Mouse (Mus musculus) heart, embryonic 15.5 days (tissue): ENCODE measurements around the gene Ehbp1l1. TPM values are rescaled to one million over a fixed set of nuclear protein-coding genes. Genes with fewer than 3 reads are reported as not detected.

ENCODE experiments used
- ATAC-seq: fragments of 200-750 bp; cut with Nextera tagmentation; replicated peaks from 2 replicates; pipeline ENCODE4 v1.8.0; 2017; ENCODE audit warnings: low read depth, moderate TSS enrichment; ENCODE audit not compliant: insufficient number of reproducible peaks, insufficient read depth, low FRiP score
- H3K27ac ChIP-seq: fragments of 300-500 bp; sonication (generic); 2 replicates; pipeline ENCODE4 v1.5.1; 2015; ENCODE audit warnings: mild to moderate bottlenecking, inconsistent platforms
- H3K27me3 ChIP-seq: fragments of 300-500 bp; sonication (generic); 2 replicates; pipeline ENCODE4 v1.6.1; 2015; ENCODE audit warnings: inconsistent platforms
- H3K36me3 ChIP-seq: fragments of 300-500 bp; sonication (generic); 2 replicates; pipeline ENCODE4 v1.6.1; 2015; ENCODE audit warnings: mild to moderate bottlenecking, inconsistent platforms
- H3K4me1 ChIP-seq: fragments of 300-500 bp; sonication (generic); replicated peaks from 2 replicates; pipeline ENCODE4 v1.6.1; 2015; ENCODE audit warnings: inconsistent platforms
- H3K4me2 ChIP-seq: fragments of 300-500 bp; sonication (generic); 2 replicates; pipeline ENCODE4 v1.6.1; 2015; ENCODE audit warnings: inconsistent platforms, mild to moderate bottlenecking, moderate library complexity
- H3K4me3 ChIP-seq: fragments of 300-500 bp; sonication (generic); 2 replicates; pipeline ENCODE4 v1.5.1; 2015; ENCODE audit warnings: mild to moderate bottlenecking, inconsistent platforms
- H3K9ac ChIP-seq: fragments of 300-500 bp; sonication (generic); 2 replicates; pipeline ENCODE4 v1.6.1; 2015; ENCODE audit warnings: mild to moderate bottlenecking, inconsistent platforms
- H3K9me3 ChIP-seq: fragments of 300-500 bp; sonication (generic); replicated peaks from 2 replicates; pipeline ENCODE4 v1.6.1; 2016; ENCODE audit warnings: inconsistent platforms
- WGBS: fragments of 180-500 bp; shearing (Covaris S2); methylation state at CpG from one replicate; pipeline ENCODE4 v1.1.7; 2015; ENCODE audit warnings: mixed read lengths; 5-methylcytosine and 5-hydroxymethylcytosine counted together
- polyA plus RNA-seq: library from polyadenylated mRNA; unstranded; fragments of >200 nt; fragmentation: Nextera tagmentation; extraction: Ambion mirVana; gene quantifications from 2 replicates; pipeline ENCODE4 v1.2.1, GENCODE M21; 2015

Gene Ehbp1l1
- polyA plus RNA-seq, 1 experiment from 2014 or later = 84.3 TPM

DNA sequence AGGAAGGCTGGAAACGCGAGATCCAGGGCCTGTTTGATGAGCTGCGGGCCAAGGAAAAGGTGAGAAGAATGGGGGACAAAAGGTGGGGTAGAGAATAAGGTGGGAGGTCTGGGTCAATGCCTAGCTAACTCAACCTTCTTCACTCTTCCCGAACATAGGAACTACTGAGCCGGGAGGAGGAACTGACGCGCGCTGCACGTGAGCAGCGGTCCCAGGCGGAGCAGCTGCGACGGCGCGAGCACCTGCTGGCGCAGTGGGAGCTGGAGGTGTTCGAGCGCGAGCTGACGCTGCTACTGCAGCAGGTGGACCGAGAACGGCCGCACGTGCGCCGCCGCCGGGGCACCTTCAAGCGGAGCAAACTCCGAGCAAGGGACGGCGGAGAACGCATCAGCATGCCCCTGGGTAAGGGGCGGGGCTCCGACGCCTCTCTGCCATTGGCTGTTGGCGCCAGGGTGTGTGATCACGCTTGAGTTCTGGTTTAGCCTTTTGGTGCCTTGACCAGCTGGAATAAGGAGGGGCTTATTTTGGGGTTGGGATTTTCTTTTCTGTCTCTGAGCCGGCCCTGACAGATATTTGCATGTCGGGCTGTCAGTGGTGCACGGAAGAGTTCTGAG is 30.2 kb downstream of the Ehbp1l1 start:
- H3K9ac ChIP-seq = no peak overlapping the region
- H3K36me3 ChIP-seq = peaks cover 71% of the 10 kb centered on the region
- 47% methylated on average over 41 of the region's 41 CpGs for WGBS
- H3K9me3 ChIP-seq = no peaks in the 10 kb centered on the region
- H3K27me3 ChIP-seq = no peaks in the 10 kb centered on the region
- no peak for ATAC-seq
- peak overlapping the region; percentile 32; the same call in 1 of the 2 replicates for H3K4me2 ChIP-seq
- no peak overlapping the region for H3K27ac ChIP-seq
- peaks cover 35% of the 10 kb centered on the region for H3K4me1 ChIP-seq
- no peak overlapping the region; the same call in 1 of the 2 replicates for H3K4me3 ChIP-seq

DNA sequence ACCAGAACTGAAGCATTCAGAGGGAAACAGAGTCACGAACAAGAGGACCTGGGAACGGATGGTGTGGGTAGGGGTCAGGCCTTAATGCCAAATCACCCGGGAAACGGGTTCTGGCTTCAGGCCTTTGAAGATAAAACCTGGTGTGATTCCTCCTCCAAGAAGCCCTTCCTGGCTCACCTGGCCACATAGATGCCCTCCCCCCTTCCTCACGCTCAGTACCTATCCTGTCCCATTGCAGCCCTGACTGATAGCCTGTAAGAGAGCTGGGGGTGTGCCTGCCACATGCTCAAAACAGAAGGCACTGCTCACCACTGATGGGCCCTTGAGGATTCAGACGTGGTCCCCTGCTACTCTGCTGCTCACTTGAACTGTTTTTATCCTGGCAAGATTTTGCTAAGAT is 32.3 kb downstream of the Ehbp1l1 start:
- 0 out of 2 replicates have a peak overlapping the region, but pooled peaks have one; percentile 97 for H3K27ac ChIP-seq
- H3K4me2 ChIP-seq = peak overlapping the region; percentile 98
- H3K4me1 ChIP-seq = peaks cover 46% of the 10 kb centered on the region
- H3K36me3 ChIP-seq = peaks cover 54% of the 10 kb centered on the region
- no peak overlapping the region for H3K9ac ChIP-seq
- no peaks in the 10 kb centered on the region for H3K27me3 ChIP-seq
- peak overlapping the region; percentile 94 for H3K4me3 ChIP-seq
- ATAC-seq = no peak
- WGBS = 78% methylated on average over 6 of the region's 6 CpGs
- no peaks in the 10 kb centered on the region for H3K9me3 ChIP-seq

DNA sequence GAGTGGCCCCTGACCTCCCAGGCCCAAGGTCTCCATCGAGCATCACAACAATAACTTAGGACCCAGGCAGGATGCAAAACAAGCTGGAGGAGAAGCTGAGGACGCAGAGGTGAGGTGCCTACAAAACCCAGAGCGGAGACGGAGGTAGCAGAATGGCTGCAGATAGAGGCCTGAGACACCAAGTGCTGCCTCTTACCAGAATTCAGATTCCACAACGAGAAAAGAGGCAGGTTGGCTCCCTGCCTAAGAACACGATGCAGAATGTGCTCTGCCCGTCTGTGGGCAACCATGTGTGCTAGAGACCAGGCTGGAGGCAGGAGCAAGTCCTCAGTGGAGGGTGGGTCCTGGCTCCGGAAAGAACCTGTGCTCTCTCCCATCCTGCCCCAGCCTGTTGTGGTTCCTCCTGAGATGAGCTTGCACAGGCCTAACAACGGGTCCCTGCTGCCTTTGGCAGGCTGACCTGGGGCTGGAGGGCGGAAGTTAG is 33.2 kb downstream of the Ehbp1l1 start:
- Histone ChIP-seq H3K27ac (peak overlapping the region; percentile 97), H3K4me1 (peaks cover 48% of the 10 kb centered on the region), H3K9ac (peak overlapping the region; percentile 92), H3K36me3 (peaks cover 45% of the 10 kb centered on the region), H3K27me3 (no peaks in the 10 kb centered on the region), H3K9me3 (no peaks in the 10 kb centered on the region), H3K4me2 (peak overlapping the region; percentile 98), H3K4me3 (peak overlapping the region; percentile 94)
- 62% methylated on average over 10 of the region's 10 CpGs for WGBS
- ATAC-seq = no peak

DNA sequence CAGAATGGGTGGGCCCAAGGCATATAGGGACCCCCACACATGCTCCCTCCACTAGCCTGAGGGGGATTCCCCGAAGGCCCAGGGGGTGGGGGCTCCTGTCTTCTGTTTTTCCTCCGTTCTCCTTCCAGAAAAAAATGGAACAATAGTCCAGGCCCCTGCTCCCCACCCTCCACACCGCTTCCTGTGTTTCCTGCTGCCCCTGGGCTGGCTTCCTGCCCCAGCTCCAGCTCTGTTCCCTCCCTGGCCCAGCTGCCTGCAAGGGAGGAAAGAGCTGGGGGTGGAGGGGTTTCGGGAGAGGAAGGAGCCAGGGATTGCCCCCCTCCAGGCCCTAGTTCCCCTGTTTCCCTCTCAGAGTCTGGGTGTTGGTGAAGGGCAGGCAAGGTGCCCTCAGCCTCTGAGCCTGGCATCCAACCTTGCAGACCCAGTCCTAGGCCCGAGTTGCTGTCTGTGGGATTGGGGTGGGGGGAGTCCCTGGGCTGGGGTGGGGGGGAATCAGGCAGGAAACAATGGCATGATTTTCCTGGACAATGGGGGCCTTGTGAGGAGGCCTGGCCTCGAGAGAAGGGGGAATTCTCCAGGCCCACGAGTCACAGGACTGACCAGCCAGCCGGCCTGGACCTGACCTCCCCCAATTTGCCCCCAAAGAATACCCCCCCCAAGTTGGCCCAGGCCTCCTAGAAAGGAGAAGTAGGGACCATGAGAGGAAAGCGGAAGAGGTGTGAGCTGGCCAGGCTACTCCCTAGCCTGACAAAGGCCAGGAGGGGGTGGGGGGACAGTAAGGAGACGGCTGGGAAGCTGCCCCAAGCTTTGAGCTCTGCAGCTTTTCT is 33.8 kb downstream of the Ehbp1l1 start:
- H3K4me3 ChIP-seq = peak overlapping the region; percentile 94
- H3K36me3 ChIP-seq = peaks cover 39% of the 10 kb centered on the region
- H3K9me3 ChIP-seq = no peaks in the 10 kb centered on the region
- H3K27me3 ChIP-seq = no peaks in the 10 kb centered on the region
- peak overlapping the region; percentile 92 for H3K9ac ChIP-seq
- peak; percentile 9; the same call in 1 of the 2 replicates for ATAC-seq
- peak overlapping the region; percentile 98 for H3K4me2 ChIP-seq
- peak overlapping the region; percentile 97 for H3K27ac ChIP-seq
- WGBS = 55% methylated on average over 10 of the region's 10 CpGs
- peaks cover 54% of the 10 kb centered on the region for H3K4me1 ChIP-seq

DNA sequence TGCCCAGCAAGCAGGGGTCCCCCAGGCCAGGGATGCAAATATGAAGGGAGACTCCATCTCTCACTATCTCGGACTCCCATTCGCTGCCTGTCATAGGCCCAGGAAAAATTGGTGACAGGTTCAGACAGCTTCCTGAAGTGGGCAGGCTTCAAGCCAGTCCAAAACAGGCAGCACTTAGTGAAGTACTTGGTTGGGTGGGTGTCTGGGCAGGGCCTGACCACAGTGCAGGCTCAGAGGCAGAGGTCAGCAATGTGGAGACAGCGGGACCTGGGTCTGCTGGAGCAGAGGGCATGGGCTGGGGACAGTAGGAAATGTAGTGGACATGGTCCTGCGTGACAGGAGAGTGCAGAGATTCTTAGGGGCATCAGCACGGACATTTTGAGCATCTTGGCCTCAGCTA is 34.5 kb downstream of the Ehbp1l1 start:
- 51% methylated on average over 5 of the region's 5 CpGs for WGBS
- Histone ChIP-seq H3K9me3 (no peaks in the 10 kb centered on the region), H3K4me2 (peak overlapping the region; percentile 98), H3K27ac (peak overlapping the region; percentile 97), H3K9ac (peak overlapping the region; percentile 92), H3K27me3 (no peaks in the 10 kb centered on the region), H3K36me3 (peaks cover 32% of the 10 kb centered on the region), H3K4me1 (peaks cover 57% of the 10 kb centered on the region), H3K4me3 (peak overlapping the region; percentile 94)
- no peak for ATAC-seq

DNA sequence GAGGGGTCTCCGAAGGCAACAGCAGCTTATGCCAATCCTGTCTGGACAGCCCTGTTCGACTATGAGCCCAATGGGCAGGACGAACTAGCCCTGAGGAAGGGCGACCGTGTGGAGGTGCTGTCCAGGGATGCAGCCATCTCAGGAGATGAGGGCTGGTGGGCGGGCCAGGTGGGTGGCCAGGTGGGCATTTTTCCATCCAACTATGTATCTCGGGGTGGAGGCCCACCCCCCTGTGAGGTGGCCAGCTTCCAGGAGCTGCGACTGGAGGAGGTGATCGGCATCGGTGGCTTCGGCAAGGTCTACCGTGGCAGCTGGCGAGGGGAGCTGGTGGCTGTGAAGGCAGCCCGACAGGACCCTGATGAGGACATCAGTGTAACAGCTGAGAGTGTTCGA is 35.8 kb downstream of the Ehbp1l1 start:
- H3K4me1 ChIP-seq = peaks cover 54% of the 10 kb centered on the region
- 58% methylated on average over 15 of the region's 15 CpGs for WGBS

DNA sequence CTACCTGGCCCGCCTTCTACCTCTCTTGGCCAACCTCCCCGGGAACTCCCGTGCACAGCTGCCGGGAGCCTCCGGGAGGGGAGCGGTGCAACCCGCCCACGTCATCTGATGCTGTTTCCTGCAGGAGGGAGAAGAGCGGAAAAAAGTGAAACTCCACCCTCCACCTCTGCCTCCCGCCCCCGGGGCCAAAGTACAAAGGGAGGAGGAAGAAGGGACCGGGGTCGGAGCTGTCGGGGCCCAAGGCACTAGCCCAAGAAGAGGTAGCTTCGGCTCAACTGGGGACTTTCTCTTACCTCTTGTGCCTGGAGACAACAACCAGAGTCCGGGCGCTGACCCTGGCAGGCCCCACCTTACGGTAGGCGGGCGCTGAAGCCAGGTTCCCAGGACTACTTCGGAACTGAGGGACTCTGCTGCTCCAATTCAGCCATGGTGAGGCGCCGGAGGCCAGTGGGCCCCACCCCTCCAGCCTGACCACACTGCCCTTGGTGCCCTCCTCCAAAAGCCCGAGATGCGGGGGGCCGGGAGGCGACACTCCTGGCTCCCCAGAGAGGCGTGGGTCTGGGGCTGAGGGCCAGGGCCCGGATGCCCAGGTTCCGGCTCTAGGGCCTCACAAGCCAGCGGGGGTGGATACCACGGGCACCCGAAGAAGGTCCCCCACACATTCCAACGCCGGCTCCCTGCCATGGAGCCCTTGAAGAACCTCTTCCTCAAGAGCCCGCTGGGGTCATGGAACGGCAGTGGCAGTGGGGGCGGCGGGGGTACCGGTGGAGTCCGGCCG is 36.4 kb downstream of the Ehbp1l1 start:
- peak overlapping the region; percentile 94 for H3K4me3 ChIP-seq
- H3K4me1 ChIP-seq = peaks cover 54% of the 10 kb centered on the region
- peak overlapping the region; percentile 98 for H3K4me2 ChIP-seq
- peak overlapping the region; percentile 97 for H3K27ac ChIP-seq
- ATAC-seq = peak; percentile 68
- H3K27me3 ChIP-seq = no peaks in the 10 kb centered on the region
- 4% methylated on average over 42 of the region's 42 CpGs for WGBS
- H3K9ac ChIP-seq = peak overlapping the region; percentile 92
- H3K9me3 ChIP-seq = no peaks in the 10 kb centered on the region
- peaks cover 33% of the 10 kb centered on the region for H3K36me3 ChIP-seq

More for the DNA sequence above, 35.8 kb downstream of the Ehbp1l1 start:
- Histone ChIP-seq H3K9ac (peak overlapping the region; percentile 92), H3K4me2 (peak overlapping the region; percentile 98), H3K27me3 (no peaks in the 10 kb centered on the region), H3K4me3 (peak overlapping the region; percentile 94), H3K9me3 (no peaks in the 10 kb centered on the region), H3K27ac (peak overlapping the region; percentile 97), H3K36me3 (peaks cover 32% of the 10 kb centered on the region)
- no peak for ATAC-seq

DNA sequence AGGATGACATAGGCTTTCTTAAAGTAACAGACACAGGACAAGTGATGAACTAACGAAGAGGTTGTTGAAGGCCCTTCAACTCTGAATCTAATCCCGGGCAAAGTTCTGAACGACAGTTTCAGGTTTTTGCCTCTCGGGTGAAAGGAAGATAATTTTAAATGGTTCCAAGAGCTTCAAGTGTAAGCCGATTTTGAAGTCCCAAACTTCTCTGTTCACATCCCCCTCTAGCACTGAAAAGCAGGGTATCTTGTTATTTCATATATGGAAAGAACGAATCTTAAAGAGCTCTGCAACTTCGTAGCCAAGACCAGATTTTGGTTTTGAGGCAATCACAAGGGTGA is 37.1 kb downstream of the Ehbp1l1 start:
- no peak for ATAC-seq
- H3K4me3 ChIP-seq = peak overlapping the region; percentile 94
- H3K4me2 ChIP-seq = peak overlapping the region; percentile 98
- peak overlapping the region; percentile 97 for H3K27ac ChIP-seq
- H3K36me3 ChIP-seq = peaks cover 37% of the 10 kb centered on the region
- no peaks in the 10 kb centered on the region for H3K9me3 ChIP-seq
- peaks cover 52% of the 10 kb centered on the region for H3K4me1 ChIP-seq
- H3K27me3 ChIP-seq = no peaks in the 10 kb centered on the region
- WGBS = 1% methylated on average over 7 of the region's 7 CpGs
- H3K9ac ChIP-seq = peak overlapping the region; percentile 92

DNA sequence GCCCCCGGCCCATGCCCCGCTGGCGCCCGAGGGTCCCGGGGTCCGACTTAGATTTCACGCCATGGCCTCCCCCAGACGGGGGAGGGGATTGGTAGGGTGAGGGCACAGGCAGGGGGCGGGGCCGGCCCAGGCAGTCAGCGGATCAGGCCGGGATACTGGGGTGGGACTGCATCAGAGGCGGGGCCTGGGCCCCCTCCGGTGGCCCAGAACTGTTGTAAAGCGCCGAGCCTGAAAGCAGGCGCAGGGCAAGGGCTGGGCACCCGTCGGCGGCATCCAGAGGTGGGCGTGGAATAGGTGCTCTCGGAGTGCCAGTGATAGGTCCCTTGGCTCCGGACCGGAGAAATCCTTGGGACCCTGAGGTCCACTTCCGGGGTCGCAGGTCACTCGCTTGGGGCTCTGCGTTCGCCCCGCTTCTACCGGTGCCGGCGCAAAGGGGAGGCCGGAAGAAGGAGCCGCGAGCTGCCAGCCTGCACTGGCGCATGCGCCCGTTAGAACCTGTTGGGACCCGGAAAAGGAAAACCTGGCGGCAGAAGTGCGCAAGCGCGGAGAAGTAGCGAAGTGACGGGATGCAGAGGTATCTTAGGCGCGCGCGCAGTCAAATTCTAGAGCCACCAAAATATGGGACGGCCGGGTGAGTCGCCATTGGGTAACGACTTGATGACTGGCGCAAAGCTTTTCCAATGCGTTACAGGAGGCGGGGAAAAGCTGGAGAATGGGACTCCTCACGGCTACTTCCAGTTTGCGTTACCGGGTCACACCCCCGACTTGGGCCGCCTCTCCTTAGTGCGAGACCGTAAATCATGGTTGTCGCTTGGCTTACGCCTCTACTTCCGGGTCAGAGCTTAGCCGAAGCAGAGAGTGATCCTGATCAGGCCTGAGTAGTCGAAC is 37.7 kb downstream of the Ehbp1l1 start, which contains the start of the genes Map3k11 and Pcnx3:
Gene Map3k11 (plus strand): TSS at position 543 of the 888 bp plus-strand sequence.
Gene Pcnx3 (minus strand): TSS at position 709 of the 888 bp plus-strand sequence.
- H3K36me3 ChIP-seq = peaks cover 38% of the 10 kb centered on the region
- H3K9me3 ChIP-seq = no peaks in the 10 kb centered on the region
- no peaks in the 10 kb centered on the region for H3K27me3 ChIP-seq
- H3K9ac ChIP-seq = peak within 1 kb of the TSS; percentile 92
- H3K27ac ChIP-seq = peak within 1 kb of the TSS; percentile 97
- peak; percentile 90 for ATAC-seq
- peak within 1 kb of the TSS; percentile 98 for H3K4me2 ChIP-seq
- H3K4me3 ChIP-seq = peak within 1 kb of the TSS; percentile 94
- WGBS = under 1% methylated on average over 68 of the region's 69 CpGs
- H3K4me1 ChIP-seq = peaks cover 47% of the 10 kb centered on the region

DNA sequence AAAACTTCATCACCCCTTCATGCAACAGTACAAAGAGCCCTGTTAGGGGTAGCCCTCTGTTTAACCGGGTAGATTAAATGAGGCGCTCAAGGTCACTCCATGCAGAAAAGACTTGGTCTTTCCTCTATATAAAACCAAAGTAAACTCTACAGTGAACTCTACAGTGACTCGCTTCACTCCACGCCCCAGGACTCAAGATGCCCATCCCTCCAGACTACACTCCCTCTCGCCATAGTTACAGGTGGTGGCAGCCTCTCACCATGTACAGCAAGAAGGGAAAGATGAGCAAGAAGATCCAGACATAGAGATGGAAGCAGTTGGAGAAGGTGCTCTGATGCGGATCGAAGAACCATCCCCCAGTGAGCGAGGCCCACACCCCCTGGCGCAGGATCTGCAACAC is 38.4 kb downstream of the Ehbp1l1 start:
- Histone ChIP-seq H3K36me3 (peaks cover 38% of the 10 kb centered on the region), H3K4me1 (peaks cover 40% of the 10 kb centered on the region)

More for the DNA sequence above, 38.4 kb downstream of the Ehbp1l1 start:
- H3K9me3 ChIP-seq = no peaks in the 10 kb centered on the region
- H3K27ac ChIP-seq = peak overlapping the region; percentile 97
- 18% methylated on average over 9 of the region's 9 CpGs for WGBS
- ATAC-seq = no peak
- H3K4me2 ChIP-seq = peak overlapping the region; percentile 98
- peak overlapping the region; percentile 94 for H3K4me3 ChIP-seq
- peak overlapping the region; percentile 90 for H3K9ac ChIP-seq
- H3K27me3 ChIP-seq = no peaks in the 10 kb centered on the region
